Mouse (Mus musculus) testis, adult 2 months (tissue): ENCODE data around the gene Rab11a.

ENCODE experiments used
- CTCF ChIP-seq: fragments of 200-500 bp; IDR thresholded peaks from 2 replicates; pipeline ENCODE4 v1.5.1; 2012; ENCODE audit warnings: low read depth, mild to moderate bottlenecking, inconsistent platforms, low read length, moderate library complexity; ENCODE audit not compliant: control insufficient read depth, insufficient read depth, insufficient replicate concordance
- POLR2A ChIP-seq: fragments of 200-500 bp; IDR thresholded peaks from 2 replicates; pipeline ENCODE4 v1.6.1; 2012; ENCODE audit warnings: low read depth, mild to moderate bottlenecking, inconsistent platforms, low read length, moderate library complexity; ENCODE audit not compliant: control insufficient read depth

DNA sequence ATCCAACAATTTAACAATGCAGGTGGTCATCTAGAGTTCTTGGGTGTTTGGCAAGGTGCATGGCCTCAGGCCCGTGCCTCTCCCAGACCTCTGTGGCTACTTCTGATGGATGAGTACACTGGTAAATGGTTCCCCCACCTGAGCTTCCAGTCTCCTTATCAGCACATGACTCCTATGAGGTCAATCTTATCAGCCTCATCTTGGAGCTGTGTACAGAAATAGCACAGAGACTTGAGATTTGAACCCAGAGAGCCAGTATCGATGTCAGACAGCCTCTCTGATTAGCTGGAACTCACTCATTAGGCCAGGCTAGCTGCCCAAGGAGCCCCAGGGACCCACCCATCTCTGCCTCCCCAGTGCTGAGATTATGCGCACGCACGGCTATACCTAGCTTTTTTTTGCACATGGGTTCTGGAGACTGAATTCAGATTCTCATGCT lies 32.9 kb upstream of the Rab11a start:
- TF ChIP-seq POLR2A, result no peak
- no peak for TF ChIP-seq CTCF
